Mouse (Mus musculus) lung, postnatal 0 days (tissue): Measurements from ENCODE around the gene Ak5. TPM values are rescaled to one million over a fixed set of nuclear protein-coding genes. Genes with fewer than 3 reads are reported as not detected.
"Not testable (repeated sequence)": the region's sequence is repeated elsewhere in the genome, so short reads cannot be mapped to it uniquely, and the experiment has no call there.

Experiments used
- ATAC-seq: fragments of 200-750 bp; cut with Nextera tagmentation; 2 replicates; pipeline ENCODE4 v1.8.0; 2017; ENCODE audit warnings: moderate library complexity
- DNase-seq: peaks from one replicate; pipeline ENCODE4 v3.0.0-alpha.2; 2016; ENCODE audit warnings: low spot score
- H3K27ac ChIP-seq: fragments of 300-500 bp; sonication (generic); 2 replicates; pipeline ENCODE4 v1.5.1; 2014; ENCODE audit warnings: antibody characterized with exemption, mild to moderate bottlenecking, low read length, mixed read lengths
- H3K27me3 ChIP-seq: fragments of 300-500 bp; sonication (generic); replicated peaks from 2 replicates; pipeline ENCODE4 v1.6.1; 2014; ENCODE audit warnings: low read length, mixed read lengths; ENCODE audit not compliant: insufficient read depth
- H3K36me3 ChIP-seq: fragments of 300-500 bp; sonication (generic); 2 replicates; pipeline ENCODE4 v1.6.1; 2014; ENCODE audit warnings: low read length, mixed read lengths; ENCODE audit not compliant: insufficient read depth
- H3K4me1 ChIP-seq: fragments of 300-500 bp; sonication (generic); 2 replicates; pipeline ENCODE4 v1.6.1; 2014; ENCODE audit warnings: antibody characterized with exemption, low read depth, low read length, mixed read lengths; ENCODE audit not compliant: insufficient read depth
- H3K4me2 ChIP-seq: fragments of 300-500 bp; sonication (generic); replicated peaks from 2 replicates; pipeline ENCODE4 v1.6.1; 2014; ENCODE audit warnings: low read depth, mild to moderate bottlenecking, low read length, moderate library complexity, mixed read lengths
- H3K4me3 ChIP-seq: fragments of 300-500 bp; sonication (generic); 2 replicates; pipeline ENCODE4 v1.5.1; 2014; ENCODE audit warnings: low read depth, low read length
- H3K9ac ChIP-seq: fragments of 300-500 bp; sonication (generic); replicated peaks from 2 replicates; pipeline ENCODE4 v1.6.1; 2014; ENCODE audit warnings: low read depth, mild to moderate bottlenecking
- H3K9me3 ChIP-seq: fragments of 300-500 bp; sonication (generic); 2 replicates; pipeline ENCODE4 v1.6.1; 2016; ENCODE audit warnings: low read length, mixed read lengths
- CTCF ChIP-seq: IDR thresholded peaks from 2 replicates; pipeline ENCODE4 v1.5.1; 2016; ENCODE audit warnings: antibody characterized with exemption, mild to moderate bottlenecking
- EP300 ChIP-seq: IDR thresholded peaks from 2 replicates; pipeline ENCODE4 v1.6.1; 2016; ENCODE audit warnings: antibody characterized with exemption, mild to moderate bottlenecking, control low read depth
- WGBS: fragments of 180-500 bp; shearing (Covaris S2); extraction: QIAGEN DNeasy Blood & Tissue Kit; methylation state at CpG from one replicate; pipeline ENCODE4 v1.1.7; 2014; 5-methylcytosine and 5-hydroxymethylcytosine counted together
- polyA plus RNA-seq: library from polyadenylated mRNA; unstranded; fragments of >200 nt; fragmentation: Nextera tagmentation; extraction: Ambion mirVana; gene quantifications from 2 replicates; pipeline ENCODE4 v1.2.1, GENCODE M21; 2015

The Ak5 gene
- polyA plus RNA-seq, 1 experiment from 2014 or later, result 0.47 TPM

DNA sequence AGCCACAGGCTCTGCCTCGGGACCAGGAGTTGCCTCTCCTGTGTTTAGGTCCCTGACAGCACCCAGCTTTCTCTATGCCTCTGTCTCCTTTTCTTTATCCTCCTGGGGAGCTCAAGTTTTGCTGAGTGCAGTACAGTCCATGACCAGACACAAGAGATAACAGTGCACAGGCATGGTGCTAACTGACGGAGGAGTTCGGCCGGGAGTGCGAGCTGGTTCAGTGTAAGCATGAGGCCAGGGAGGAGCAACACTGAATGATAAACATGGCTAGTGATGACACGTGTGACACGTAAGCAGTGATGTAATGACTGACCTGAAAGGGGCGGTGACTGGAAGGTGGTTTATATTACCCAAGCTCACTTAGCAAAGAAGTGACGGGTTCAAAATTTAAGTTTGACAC is 201.3 kb downstream of the Ak5 start:
- no peak for DNase-seq
- Histone ChIP-seq H3K4me3 (no peak overlapping the region), H3K27me3 (no peaks in the 10 kb centered on the region), H3K36me3 (no peaks in the 10 kb centered on the region), H3K4me2 (no peak overlapping the region), H3K9me3 (no peaks in the 10 kb centered on the region), H3K4me1 (no peaks in the 10 kb centered on the region), H3K9ac (no peak overlapping the region), H3K27ac (no peak overlapping the region)
- TF ChIP-seq CTCF (no peak), EP300 (no peak)
- ATAC-seq, result no peak
- WGBS, result 68% methylated on average over 9 of the region's 9 CpGs

- H3K4me3 ChIP-seq, result no peak overlapping the region
- TF ChIP-seq CTCF (no peak), EP300 (no peak)
- H3K36me3 ChIP-seq, result no peaks in the 10 kb centered on the region
- DNase-seq (no peak), ATAC-seq (no peak)
- H3K4me1 ChIP-seq, result no peaks in the 10 kb centered on the region
- no peaks in the 10 kb centered on the region for H3K27me3 ChIP-seq
- 89% methylated on average over 5 of the region's 6 CpGs for WGBS
- H3K9ac ChIP-seq, result no peak overlapping the region
- no peaks in the 10 kb centered on the region for H3K9me3 ChIP-seq
- no peak overlapping the region for H3K4me2 ChIP-seq
- no peak overlapping the region for H3K27ac ChIP-seq
These were observed 202.8 kb downstream of the Ak5 start for GRCm38 (mm10) chr3:152465338-152465737.

- H3K9me3 ChIP-seq, result no peaks in the 10 kb centered on the region
- DNase-seq (no peak), ATAC-seq (no peak)
- TF ChIP-seq CTCF (no peak), EP300 (no peak)
- no peaks in the 10 kb centered on the region for H3K4me1 ChIP-seq
- H3K27me3 ChIP-seq, result no peaks in the 10 kb centered on the region
- no peaks in the 10 kb centered on the region for H3K36me3 ChIP-seq
- H3K4me3 ChIP-seq, result no peak overlapping the region
- no peak overlapping the region for H3K9ac ChIP-seq
- no peak overlapping the region for H3K4me2 ChIP-seq
- no peak overlapping the region for H3K27ac ChIP-seq
- WGBS, result 97% methylated on average over 3 of the region's 3 CpGs
These were observed 203.7 kb downstream of the Ak5 start for GRCm38 (mm10) chr3:152464462-152464861.

DNA sequence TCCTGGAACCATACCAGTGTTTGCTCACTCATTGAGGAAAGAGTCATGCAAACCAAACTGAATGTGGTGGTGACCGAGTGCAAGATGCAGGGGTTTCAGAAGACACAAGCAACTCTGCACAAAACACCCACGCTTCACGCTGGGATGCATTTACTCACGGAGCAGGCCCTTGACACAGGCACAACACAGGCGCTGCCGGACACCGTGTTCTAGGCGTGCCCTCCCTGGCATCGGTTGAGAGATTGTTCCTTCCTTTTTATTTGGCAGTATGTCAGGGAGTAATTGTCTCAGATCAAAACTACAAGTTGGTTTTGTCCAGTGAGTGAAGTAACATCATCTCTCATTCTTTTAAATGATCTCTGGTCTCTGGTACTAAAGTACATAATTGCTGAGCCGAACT is 205.3 kb downstream of the Ak5 start:
- no peak overlapping the region for H3K4me3 ChIP-seq
- H3K27me3 ChIP-seq, result no peaks in the 10 kb centered on the region
- no peak overlapping the region for H3K9ac ChIP-seq
- TF ChIP-seq EP300, result no peak
- TF ChIP-seq CTCF, result no peak
- ATAC-seq, result no peak
- no peak for DNase-seq
- H3K27ac ChIP-seq, result no peak overlapping the region
- H3K9me3 ChIP-seq, result no peaks in the 10 kb centered on the region
- H3K4me2 ChIP-seq, result no peak overlapping the region
- WGBS, result 77% methylated on average over 10 of the region's 10 CpGs
- H3K4me1 ChIP-seq, result no peaks in the 10 kb centered on the region
- no peaks in the 10 kb centered on the region for H3K36me3 ChIP-seq

GRCm38 (mm10) chr3:152462038-152462547 is 206.1 kb downstream of the Ak5 start:
- no peak for TF ChIP-seq EP300
- TF ChIP-seq CTCF, result no peak
- DNase-seq (no peak), ATAC-seq (no peak)
- Histone ChIP-seq H3K4me1 (no peaks in the 10 kb centered on the region), H3K27me3 (no peaks in the 10 kb centered on the region), H3K9me3 (no peaks in the 10 kb centered on the region), H3K4me3 (no peak overlapping the region), H3K4me2 (no peak overlapping the region), H3K27ac (no peak overlapping the region), H3K9ac (no peak overlapping the region), H3K36me3 (peaks cover 6% of the 10 kb centered on the region)
- 84% methylated on average over 10 of the region's 10 CpGs for WGBS

DNA sequence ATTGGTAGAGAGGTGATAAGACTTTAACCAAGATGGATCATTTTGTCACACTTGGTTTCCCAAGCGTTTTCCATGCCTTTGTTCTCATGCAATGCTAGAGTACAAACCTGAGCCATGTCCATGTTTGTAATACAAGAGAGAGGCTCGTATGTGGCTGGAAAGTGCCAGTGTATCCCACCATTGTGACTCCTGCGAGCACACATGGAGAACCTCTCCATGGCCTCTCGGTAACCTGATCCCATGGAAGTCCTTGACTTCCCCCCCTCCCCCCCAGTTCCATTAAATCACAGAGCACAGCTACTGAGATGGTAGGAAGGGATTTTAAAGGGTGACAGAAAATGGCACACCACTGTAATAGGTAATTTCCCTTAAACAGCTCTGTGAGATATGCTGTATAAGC is 207.4 kb downstream of the Ak5 start:
- DNase-seq (no peak), ATAC-seq (no peak)
- H3K4me1 ChIP-seq, result no peaks in the 10 kb centered on the region
- no peak overlapping the region for H3K27ac ChIP-seq
- H3K4me3 ChIP-seq, result no peak overlapping the region
- H3K4me2 ChIP-seq, result no peak overlapping the region
- no peaks in the 10 kb centered on the region for H3K9me3 ChIP-seq
- H3K27me3 ChIP-seq, result no peaks in the 10 kb centered on the region
- H3K9ac ChIP-seq, result no peak overlapping the region
- TF ChIP-seq CTCF (no peak), EP300 (no peak)
- 40% methylated on average over 4 of the region's 4 CpGs for WGBS
- peaks cover 7% of the 10 kb centered on the region for H3K36me3 ChIP-seq

DNA sequence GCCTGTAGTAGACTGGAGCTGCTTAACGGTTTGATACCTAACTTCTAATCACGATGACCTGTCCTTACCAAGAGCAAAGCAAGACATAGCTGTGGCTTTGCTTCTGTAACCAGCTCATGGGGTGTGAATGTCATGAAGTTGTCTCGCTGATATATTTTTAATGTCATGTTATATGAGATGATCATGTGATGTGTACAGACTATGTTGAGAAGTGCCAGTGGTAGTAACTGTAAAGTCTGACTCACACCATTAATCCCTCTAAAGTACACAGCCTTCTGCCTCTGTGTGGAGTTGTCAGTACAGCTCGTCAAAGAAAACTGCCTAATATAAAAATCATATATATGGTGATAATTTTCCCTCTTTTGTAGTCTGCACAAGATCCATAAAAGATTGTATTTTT is 209.3 kb downstream of the Ak5 start:
- WGBS, result 85% methylated on average over 4 of the region's 4 CpGs
- not testable (repeated sequence) for H3K9me3 ChIP-seq, DNase-seq, H3K27ac ChIP-seq, H3K4me3 ChIP-seq, H3K4me2 ChIP-seq, H3K4me1 ChIP-seq, H3K36me3 ChIP-seq, ATAC-seq, H3K9ac ChIP-seq, H3K27me3 ChIP-seq
